Mouse (Mus musculus): Measurements from ENCODE around the gene Ufc1. TPM values are rescaled to one million over a fixed set of nuclear protein-coding genes. Genes with fewer than 3 reads are reported as not detected.

Ufc1 gene
- total and polyA plus RNA-seq, 2 experiments from 2014 or later, result 83.7 to 128 TPM

- Histone ChIP-seq H3K27me3 (ENCODE audit: insufficient read depth, low read length) (no peaks in the 10 kb centered on the region), H3K9ac (replicated peaks; ENCODE audit: low read length, poor library complexity, severe bottlenecking) (no peak overlapping the region), H3K27ac (ENCODE audit: low read depth, low read length) (no peak overlapping the region), H3K4me1 (ENCODE audit: insufficient read depth, low read length) (peaks cover 3% of the 10 kb centered on the region; the same call in 1 of the 2 replicates), H3K36me3 (ENCODE audit: insufficient read depth, low read length) (peaks cover 53% of the 10 kb centered on the region), H3K9me3 (ENCODE audit: low read length) (no peaks in the 10 kb centered on the region), H3K4me3 (ENCODE audit: low read depth, low read length) (no peak overlapping the region), H3K4me2 (ENCODE audit: low read depth, low read length, poor library complexity, severe bottlenecking) (no peak overlapping the region)
- ATAC-seq (ENCODE audit: low FRiP score) (no peak), DNase-seq (ENCODE audit: low spot score) (no peak)
- 83% methylated on average over 10 of the region's 10 CpGs for WGBS
- no peak for TF ChIP-seq CTCF (IDR thresholded peaks at IDR 0.05)
Observed at GRCm38 (mm10) chr1:171277736-171278135, 17.1 kb downstream of the Ufc1 start.

DNA sequence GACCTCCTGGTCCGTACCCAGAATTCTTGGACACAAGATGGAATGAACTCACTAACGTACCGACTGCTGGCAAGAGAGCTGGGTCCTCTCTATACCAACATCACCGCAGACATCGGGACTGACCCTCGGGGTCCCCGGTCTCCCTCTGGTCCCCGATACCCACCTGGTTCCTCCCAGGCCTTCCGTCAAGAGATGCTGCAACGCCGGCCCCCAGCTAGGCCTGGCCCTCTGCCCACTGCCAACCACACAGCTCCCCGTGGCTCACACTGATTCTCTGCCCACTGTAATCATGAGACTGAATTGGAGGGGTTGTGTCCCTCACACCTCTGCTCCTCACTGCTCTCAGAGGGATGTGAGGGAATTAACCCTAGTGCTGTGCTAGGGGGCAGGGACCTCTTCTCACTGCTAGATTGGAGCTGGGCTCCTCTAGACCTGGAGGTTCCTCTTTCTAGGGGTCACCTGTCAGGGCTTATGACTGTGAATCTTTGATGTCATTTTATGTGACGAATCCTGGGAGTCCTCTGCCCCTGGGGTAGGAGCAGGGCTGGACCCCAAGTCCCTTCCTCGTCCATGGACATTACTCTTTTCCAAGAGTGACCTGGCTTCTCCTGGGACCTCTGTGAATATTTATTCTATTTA, 18.6 kb downstream of the Ufc1 start:
- Histone ChIP-seq H3K4me3 (ENCODE audit: low read depth, low read length) (no peak overlapping the region), H3K27me3 (ENCODE audit: insufficient read depth, low read length) (no peaks in the 10 kb centered on the region), H3K4me1 (ENCODE audit: insufficient read depth, low read length) (peaks cover 8% of the 10 kb centered on the region), H3K9me3 (ENCODE audit: low read length) (no peaks in the 10 kb centered on the region), H3K36me3 (ENCODE audit: insufficient read depth, low read length) (peaks cover 48% of the 10 kb centered on the region), H3K9ac (replicated peaks; ENCODE audit: low read length, poor library complexity, severe bottlenecking) (no peak overlapping the region), H3K27ac (ENCODE audit: low read depth, low read length) (no peak overlapping the region), H3K4me2 (ENCODE audit: low read depth, low read length, poor library complexity, severe bottlenecking) (no peak overlapping the region)
- WGBS, result 89% methylated on average over 14 of the region's 14 CpGs
- no peak for DNase-seq (ENCODE audit: low spot score)
- ATAC-seq (ENCODE audit: low FRiP score), result no peak
- TF ChIP-seq CTCF (IDR thresholded peaks at IDR 0.05), result no peak

GRCm38 (mm10) chr1:171275144-171275734, 19.6 kb downstream of the Ufc1 start:
- Histone ChIP-seq H3K36me3 (ENCODE audit: insufficient read depth, low read length) (peaks cover 48% of the 10 kb centered on the region), H3K4me1 (ENCODE audit: insufficient read depth, low read length) (peaks cover 12% of the 10 kb centered on the region), H3K4me2 (ENCODE audit: low read depth, low read length, poor library complexity, severe bottlenecking) (no peak overlapping the region), H3K27ac (ENCODE audit: low read depth, low read length) (no peak overlapping the region), H3K4me3 (ENCODE audit: low read depth, low read length) (no peak overlapping the region), H3K9me3 (ENCODE audit: low read length) (no peaks in the 10 kb centered on the region), H3K27me3 (ENCODE audit: insufficient read depth, low read length) (no peaks in the 10 kb centered on the region), H3K9ac (replicated peaks; ENCODE audit: low read length, poor library complexity, severe bottlenecking) (no peak overlapping the region)
- WGBS, result 76% methylated on average over 11 of the region's 11 CpGs
- no peak for ATAC-seq (ENCODE audit: low FRiP score)
- DNase-seq (ENCODE audit: low spot score), result no peak
- TF ChIP-seq CTCF (IDR thresholded peaks at IDR 0.05), result no peak

DNA sequence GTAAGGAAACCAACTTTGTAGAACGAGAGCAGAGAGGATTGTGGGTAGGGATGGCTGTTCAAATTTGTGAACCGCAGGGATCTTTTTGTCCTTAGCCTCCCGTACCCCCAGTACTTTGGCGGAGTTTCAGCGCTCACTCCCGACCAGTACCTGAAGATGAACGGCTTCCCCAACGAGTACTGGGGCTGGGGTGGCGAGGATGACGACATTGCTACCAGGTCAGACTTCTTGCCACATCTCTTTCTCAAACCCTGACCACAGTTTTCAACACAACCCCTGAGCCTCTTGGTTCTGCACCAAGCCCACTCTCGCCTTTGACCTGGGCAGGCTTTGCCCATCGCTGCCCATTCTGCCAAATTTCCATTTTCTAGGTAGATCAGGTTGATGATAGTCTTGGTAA, 20.7 kb downstream of the Ufc1 start:
- Histone ChIP-seq H3K9ac (replicated peaks; ENCODE audit: low read length, poor library complexity, severe bottlenecking) (no peak overlapping the region), H3K27me3 (ENCODE audit: insufficient read depth, low read length) (no peaks in the 10 kb centered on the region), H3K4me1 (ENCODE audit: insufficient read depth, low read length) (peaks cover 9% of the 10 kb centered on the region; the same call in 1 of the 2 replicates), H3K4me2 (ENCODE audit: low read depth, low read length, poor library complexity, severe bottlenecking) (no peak overlapping the region), H3K4me3 (ENCODE audit: low read depth, low read length) (no peak overlapping the region), H3K27ac (ENCODE audit: low read depth, low read length) (no peak overlapping the region), H3K9me3 (ENCODE audit: low read length) (no peaks in the 10 kb centered on the region), H3K36me3 (ENCODE audit: insufficient read depth, low read length) (peaks cover 48% of the 10 kb centered on the region)
- TF ChIP-seq CTCF (IDR thresholded peaks at IDR 0.05), result no peak
- DNase-seq (ENCODE audit: low spot score) (no peak), ATAC-seq (ENCODE audit: low FRiP score) (no peak)
- WGBS, result 93% methylated on average over 12 of the region's 12 CpGs

DNA sequence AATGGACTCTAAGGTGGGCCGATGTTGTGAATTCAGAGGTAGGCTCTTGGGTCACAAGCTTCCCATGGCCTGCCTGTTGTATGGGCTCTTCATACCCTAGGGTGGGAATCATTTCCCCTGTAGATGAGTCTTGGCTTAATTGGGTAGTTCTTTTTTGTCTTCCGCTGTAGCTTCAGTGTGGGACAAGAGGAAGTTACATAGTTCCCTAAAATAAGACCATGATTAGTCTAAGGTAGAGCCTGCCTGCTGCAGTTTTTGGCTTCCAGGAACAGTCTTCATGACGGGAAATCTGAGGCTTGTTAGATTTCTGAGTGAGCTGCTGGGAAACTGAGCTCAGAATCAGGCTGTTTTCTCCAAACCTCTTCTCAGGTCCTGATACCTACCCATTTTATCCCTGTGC, 22.7 kb downstream of the Ufc1 start:
- ATAC-seq (ENCODE audit: low FRiP score) (no peak), DNase-seq (ENCODE audit: low spot score) (no peak)
- Histone ChIP-seq H3K36me3 (ENCODE audit: insufficient read depth, low read length) (peaks cover 34% of the 10 kb centered on the region), H3K27ac (ENCODE audit: low read depth, low read length) (no peak overlapping the region), H3K9me3 (ENCODE audit: low read length) (no peaks in the 10 kb centered on the region), H3K4me1 (ENCODE audit: insufficient read depth, low read length) (peaks cover 9% of the 10 kb centered on the region; the same call in 1 of the 2 replicates), H3K27me3 (ENCODE audit: insufficient read depth, low read length) (no peaks in the 10 kb centered on the region), H3K4me2 (ENCODE audit: low read depth, low read length, poor library complexity, severe bottlenecking) (peak overlapping the region; percentile 89; the same call in 1 of the 2 replicates), H3K4me3 (ENCODE audit: low read depth, low read length) (no peak overlapping the region), H3K9ac (replicated peaks; ENCODE audit: low read length, poor library complexity, severe bottlenecking) (no peak overlapping the region)
- no peak for TF ChIP-seq CTCF (IDR thresholded peaks at IDR 0.05)
- WGBS, result 92% methylated on average over 3 of the region's 3 CpGs

GRCm38 (mm10) chr1:171271622-171272021, 23.2 kb downstream of the Ufc1 start:
- Histone ChIP-seq H3K27me3 (ENCODE audit: insufficient read depth, low read length) (no peaks in the 10 kb centered on the region), H3K9me3 (ENCODE audit: low read length) (no peaks in the 10 kb centered on the region), H3K36me3 (ENCODE audit: insufficient read depth, low read length) (peaks cover 29% of the 10 kb centered on the region), H3K4me2 (ENCODE audit: low read depth, low read length, poor library complexity, severe bottlenecking) (peak overlapping the region; percentile 89), H3K4me1 (ENCODE audit: insufficient read depth, low read length) (peaks cover 9% of the 10 kb centered on the region; the same call in 1 of the 2 replicates), H3K4me3 (ENCODE audit: low read depth, low read length) (no peak overlapping the region), H3K9ac (replicated peaks; ENCODE audit: low read length, poor library complexity, severe bottlenecking) (0 out of 2 replicates have a peak overlapping the region, but pooled peaks have one; percentile 13), H3K27ac (ENCODE audit: low read depth, low read length) (no peak overlapping the region)
- DNase-seq (ENCODE audit: low spot score) (no peak), ATAC-seq (ENCODE audit: low FRiP score) (no peak)
- TF ChIP-seq CTCF (IDR thresholded peaks at IDR 0.05), result no peak
- 66% methylated on average over 10 of the region's 10 CpGs for WGBS
